Mouse (Mus musculus): ENCODE data around the gene G430095P16Rik. TPM values are rescaled to one million over a fixed set of nuclear protein-coding genes. Genes with fewer than 3 reads are reported as not detected.

Gene G430095P16Rik
- not detected for polyA plus RNA-seq (2015; fragmentation: Illumina TruSeq; extraction: RNeasy Lipid Tissue Mini Kit (QIAGEN cat#74804); ENCODE audit: low read depth, low replicate concordance)

GRCm38 (mm10) chr8:84722850-84723570, at the start of gene G430095P16Rik:
G430095P16Rik (plus strand) TSS chr8:84723007.

GRCm38 (mm10) chr8:84686191-84687002, 36.4 kb upstream of the G430095P16Rik start, which contains the start of gene Trmt1:
Trmt1 (plus strand) TSS chr8:84686307.

GRCm38 (mm10) chr8:84687705-84688100, 35.1 kb upstream of the G430095P16Rik start, which contains the start of gene Nacc1:
Nacc1 (minus strand) TSS chr8:84687862.

GRCm38 (mm10) chr8:84700941-84701911, 21.6 kb upstream of the G430095P16Rik start, which contains the start of gene Lyl1:
Lyl1 (plus strand) TSS chr8:84701457.

Other genes starting within 250 kb of the G430095P16Rik start
- gene Ier2, start 60.2 kb upstream of the G430095P16Rik start, polyA plus RNA-seq (2015; fragmentation: Illumina TruSeq; extraction: RNeasy Lipid Tissue Mini Kit (QIAGEN cat#74804); ENCODE audit: low read depth, low replicate concordance) = 12.9 TPM
- gene Trmt1, start 36.7 kb upstream of the G430095P16Rik start, polyA plus RNA-seq (2015; fragmentation: Illumina TruSeq; extraction: RNeasy Lipid Tissue Mini Kit (QIAGEN cat#74804); ENCODE audit: low read depth, low replicate concordance) = 80.8 TPM
- gene Nacc1, start 35.1 kb upstream of the G430095P16Rik start, polyA plus RNA-seq (2015; fragmentation: Illumina TruSeq; extraction: RNeasy Lipid Tissue Mini Kit (QIAGEN cat#74804); ENCODE audit: low read depth, low replicate concordance) = 64.4 TPM
- gene Lyl1, start 21.6 kb upstream of the G430095P16Rik start, polyA plus RNA-seq (2015; fragmentation: Illumina TruSeq; extraction: RNeasy Lipid Tissue Mini Kit (QIAGEN cat#74804); ENCODE audit: low read depth, low replicate concordance) = 2.2 TPM
- gene Nfix, start 77.3 kb downstream of the G430095P16Rik start, polyA plus RNA-seq (2015; fragmentation: Illumina TruSeq; extraction: RNeasy Lipid Tissue Mini Kit (QIAGEN cat#74804); ENCODE audit: low read depth, low replicate concordance) = 90.4 TPM
- 16.9 TPM for gene Dand5, start 99.8 kb downstream of the G430095P16Rik start, polyA plus RNA-seq (2015; fragmentation: Illumina TruSeq; extraction: RNeasy Lipid Tissue Mini Kit (QIAGEN cat#74804); ENCODE audit: low read depth, low replicate concordance)
- 31.0 TPM for gene Gadd45gip1, start 108.5 kb downstream of the G430095P16Rik start, polyA plus RNA-seq (2015; fragmentation: Illumina TruSeq; extraction: RNeasy Lipid Tissue Mini Kit (QIAGEN cat#74804); ENCODE audit: low read depth, low replicate concordance)
- gene Rad23a, start 117.7 kb downstream of the G430095P16Rik start, polyA plus RNA-seq (2015; fragmentation: Illumina TruSeq; extraction: RNeasy Lipid Tissue Mini Kit (QIAGEN cat#74804); ENCODE audit: low read depth, low replicate concordance) = 79.6 TPM
- 635 TPM for gene Calr, start 123.9 kb downstream of the G430095P16Rik start, polyA plus RNA-seq (2015; fragmentation: Illumina TruSeq; extraction: RNeasy Lipid Tissue Mini Kit (QIAGEN cat#74804); ENCODE audit: low read depth, low replicate concordance)
- gene Farsa, start 134.0 kb downstream of the G430095P16Rik start, polyA plus RNA-seq (2015; fragmentation: Illumina TruSeq; extraction: RNeasy Lipid Tissue Mini Kit (QIAGEN cat#74804); ENCODE audit: low read depth, low replicate concordance) = 39.4 TPM
- gene Syce2, start 149.1 kb downstream of the G430095P16Rik start, polyA plus RNA-seq (2015; fragmentation: Illumina TruSeq; extraction: RNeasy Lipid Tissue Mini Kit (QIAGEN cat#74804); ENCODE audit: low read depth, low replicate concordance) = 5.3 TPM
- gene Gcdh, start 170.9 kb downstream of the G430095P16Rik start, polyA plus RNA-seq (2015; fragmentation: Illumina TruSeq; extraction: RNeasy Lipid Tissue Mini Kit (QIAGEN cat#74804); ENCODE audit: low read depth, low replicate concordance) = 39.4 TPM
- gene Klf1, start 178.9 kb downstream of the G430095P16Rik start, polyA plus RNA-seq (2015; fragmentation: Illumina TruSeq; extraction: RNeasy Lipid Tissue Mini Kit (QIAGEN cat#74804); ENCODE audit: low read depth, low replicate concordance) = not detected
- gene Dnase2a, start 185.6 kb downstream of the G430095P16Rik start, polyA plus RNA-seq (2015; fragmentation: Illumina TruSeq; extraction: RNeasy Lipid Tissue Mini Kit (QIAGEN cat#74804); ENCODE audit: low read depth, low replicate concordance) = 5.7 TPM
- gene Mast1, start 214.4 kb downstream of the G430095P16Rik start, polyA plus RNA-seq (2015; fragmentation: Illumina TruSeq; extraction: RNeasy Lipid Tissue Mini Kit (QIAGEN cat#74804); ENCODE audit: low read depth, low replicate concordance) = 44.7 TPM
- gene Rtbdn, start 224.0 kb downstream of the G430095P16Rik start, polyA plus RNA-seq (2015; fragmentation: Illumina TruSeq; extraction: RNeasy Lipid Tissue Mini Kit (QIAGEN cat#74804); ENCODE audit: low read depth, low replicate concordance) = 1.1 TPM
- gene Gm49661, start 246.4 kb downstream of the G430095P16Rik start, polyA plus RNA-seq (2015; fragmentation: Illumina TruSeq; extraction: RNeasy Lipid Tissue Mini Kit (QIAGEN cat#74804); ENCODE audit: low read depth, low replicate concordance) = not detected
- 473 TPM for gene Prdx2, start 246.6 kb downstream of the G430095P16Rik start, polyA plus RNA-seq (2015; fragmentation: Illumina TruSeq; extraction: RNeasy Lipid Tissue Mini Kit (QIAGEN cat#74804); ENCODE audit: low read depth, low replicate concordance)
- 42.3 TPM for gene Rnaseh2a, start 246.8 kb downstream of the G430095P16Rik start, polyA plus RNA-seq (2015; fragmentation: Illumina TruSeq; extraction: RNeasy Lipid Tissue Mini Kit (QIAGEN cat#74804); ENCODE audit: low read depth, low replicate concordance)